Mouse (Mus musculus) CD4-positive, CD25-positive, alpha-beta regulatory T cell, adult 2 months (primary cell): Measurements from ENCODE around the gene F830045P16Rik.
"Not testable (repeated sequence)": the region's sequence is repeated elsewhere in the genome, so short reads cannot be mapped to it uniquely, and the experiment has no call there.

ENCODE experiments used
- DNase-seq: peaks from one replicate; pipeline ENCODE4 v3.0.0-alpha.2; 2012; ENCODE audit warnings: low read depth, low spot score

Gene F830045P16Rik

DNA sequence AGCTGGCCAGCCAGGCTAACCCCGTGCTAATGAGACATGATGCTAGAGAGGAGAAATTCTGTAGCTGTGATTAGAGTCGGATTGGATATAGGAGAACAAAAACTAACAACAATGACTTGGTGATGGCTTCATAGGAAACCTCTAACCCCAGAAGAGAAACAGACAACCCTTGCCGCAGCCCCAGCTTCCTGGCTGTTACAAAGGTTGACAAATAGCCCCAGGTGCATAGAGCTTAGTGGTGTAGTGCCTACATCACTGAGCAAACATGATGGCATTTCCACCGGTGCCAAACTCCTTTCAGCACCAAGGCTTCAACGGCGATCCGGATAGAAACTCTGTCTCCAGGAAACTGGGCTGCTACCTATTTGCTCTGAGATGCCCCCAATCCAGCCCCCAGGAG lies 9.2 kb upstream of the F830045P16Rik start:
- no peak for DNase-seq

DNA sequence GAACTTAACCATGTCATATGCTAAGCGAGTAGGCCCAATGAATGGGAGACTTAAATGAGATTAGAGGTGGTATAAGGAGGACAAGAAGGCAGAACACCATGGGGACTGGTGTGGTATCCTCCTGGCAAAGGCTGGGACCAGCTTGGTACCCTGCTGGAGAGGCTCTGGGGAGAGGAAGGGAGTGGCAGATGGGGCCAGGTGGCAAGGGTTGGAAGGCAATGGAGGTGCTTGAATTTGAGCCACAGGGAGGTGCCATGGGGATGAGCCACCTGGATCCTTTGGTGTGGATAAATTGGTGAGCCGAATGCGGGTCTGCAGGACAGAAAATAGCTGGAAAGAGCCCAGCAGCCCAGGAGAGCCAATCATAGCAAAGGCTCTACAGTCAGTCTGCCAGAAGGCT lies 8.5 kb upstream of the F830045P16Rik start:
- DNase-seq = no peak

DNA sequence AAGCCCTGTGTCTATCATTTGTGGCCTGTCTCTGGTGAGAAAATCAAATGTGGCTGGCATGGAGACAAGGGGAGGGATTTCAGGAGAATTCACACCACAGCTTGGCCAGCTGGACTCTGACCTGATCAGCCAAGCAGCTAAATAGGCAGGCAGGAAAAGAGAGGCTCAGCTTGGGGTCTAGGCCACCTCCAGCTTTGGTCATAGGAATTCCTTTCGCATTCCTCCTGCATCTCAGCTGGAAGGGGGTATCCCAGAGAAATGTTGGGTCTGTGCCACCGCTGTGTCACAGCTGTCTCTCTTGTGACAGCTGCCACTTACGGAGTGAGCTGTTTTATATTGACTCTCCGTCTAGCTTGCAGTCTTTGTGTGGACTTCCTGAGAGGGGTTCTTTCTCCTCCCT lies 8.0 kb upstream of the F830045P16Rik start:
- DNase-seq = no peak

DNA sequence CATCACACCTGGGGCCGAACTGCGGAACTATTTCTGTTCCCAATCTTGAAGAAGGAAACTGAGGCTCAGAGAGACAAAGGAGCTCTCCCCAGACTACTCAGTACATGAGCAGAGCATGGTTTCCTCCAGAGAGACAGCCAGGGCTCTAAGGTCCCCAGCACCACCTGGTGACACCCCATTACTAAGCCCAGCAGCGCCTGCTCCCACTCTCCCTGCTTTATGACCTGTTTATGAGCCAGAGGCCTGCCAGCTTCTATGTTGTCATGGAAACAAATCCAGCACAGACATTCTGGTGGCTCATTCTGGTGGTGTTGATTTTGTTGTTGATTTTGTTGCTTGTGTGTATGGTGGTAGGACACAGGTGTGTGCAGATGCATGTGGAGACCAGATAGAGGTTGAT lies 3.6 kb upstream of the F830045P16Rik start:
- no peak for DNase-seq

DNA sequence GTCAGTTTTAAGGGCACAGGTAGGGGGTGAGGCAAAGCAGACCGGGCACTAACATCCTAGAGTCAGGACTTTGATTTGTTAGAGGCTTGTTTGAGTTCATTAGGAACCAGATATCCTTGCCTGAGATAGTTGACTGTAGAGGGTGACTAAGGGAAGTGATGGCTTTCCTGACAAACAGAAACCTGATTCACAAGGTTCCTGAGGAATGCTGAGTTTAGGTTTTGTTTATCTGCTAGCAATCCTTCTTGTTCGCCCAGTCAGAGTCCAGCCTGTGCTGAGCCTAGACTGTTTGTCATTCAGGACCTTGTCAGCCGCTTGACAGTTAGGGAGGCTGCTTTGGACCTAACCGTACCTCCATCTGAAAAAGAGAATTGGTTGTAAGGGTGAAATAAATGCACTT lies 2.8 kb upstream of the F830045P16Rik start:
- DNase-seq = no peak

DNA sequence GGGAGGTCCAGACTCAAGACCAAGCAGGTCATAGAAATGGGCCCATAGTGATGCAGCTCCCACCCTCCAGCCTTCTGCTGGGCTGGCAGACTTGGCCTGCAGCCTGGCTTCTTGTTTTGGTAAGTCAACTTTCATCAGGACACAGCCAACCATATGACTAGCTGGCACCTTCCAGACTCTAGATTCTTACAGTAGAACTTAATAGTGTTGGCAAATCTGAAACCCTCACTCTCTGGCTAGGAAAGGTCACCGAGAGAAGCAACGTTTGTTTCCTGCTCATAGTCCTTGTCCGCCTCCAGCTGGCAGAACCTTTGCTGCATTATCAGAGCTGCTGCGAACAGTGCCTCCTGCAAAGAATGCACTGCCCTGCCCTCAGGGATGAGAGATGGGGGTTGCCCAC lies 1.5 kb upstream of the F830045P16Rik start:
- DNase-seq = no peak

DNA sequence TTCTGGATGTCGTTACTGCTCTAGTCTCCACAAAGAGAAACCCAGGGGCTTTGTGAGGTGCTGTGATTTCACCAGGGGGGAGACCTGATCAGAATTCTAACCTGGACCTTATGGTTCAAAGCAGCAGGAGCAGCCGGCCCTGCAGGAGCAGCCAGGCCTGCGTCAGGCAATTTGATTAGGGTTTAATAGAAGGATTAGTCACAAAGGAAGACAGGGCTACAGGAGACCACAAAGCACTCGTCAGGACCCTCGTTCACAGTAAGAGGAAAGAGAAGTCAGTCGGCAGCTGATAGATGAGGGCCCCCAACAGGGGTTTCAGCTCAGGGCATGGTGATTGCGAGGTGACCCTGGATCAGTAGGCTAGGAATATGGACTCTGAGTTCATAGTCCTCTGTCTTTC lies 958 bp upstream of the F830045P16Rik start:
- no peak for DNase-seq

DNA sequence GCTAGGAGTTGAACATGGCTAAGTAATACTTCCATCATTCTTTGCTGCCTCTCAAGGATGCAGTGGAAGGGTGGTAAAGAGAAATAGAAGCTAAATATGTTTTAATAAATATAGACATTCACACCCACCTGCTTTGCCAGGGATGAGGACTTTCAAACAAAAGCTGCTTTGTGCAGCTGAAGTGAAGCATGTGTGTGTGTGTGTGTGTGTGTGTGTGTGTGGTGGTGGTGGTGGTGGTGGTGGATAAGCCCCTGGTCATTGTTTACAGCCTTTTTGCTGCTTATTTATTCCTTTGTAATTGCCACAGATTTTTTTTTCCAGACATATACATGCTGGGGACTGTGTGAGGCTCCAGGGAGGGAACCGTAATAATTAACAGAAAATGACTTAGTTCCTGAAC lies 524 bp upstream of the F830045P16Rik start:
- no peak for DNase-seq

DNA sequence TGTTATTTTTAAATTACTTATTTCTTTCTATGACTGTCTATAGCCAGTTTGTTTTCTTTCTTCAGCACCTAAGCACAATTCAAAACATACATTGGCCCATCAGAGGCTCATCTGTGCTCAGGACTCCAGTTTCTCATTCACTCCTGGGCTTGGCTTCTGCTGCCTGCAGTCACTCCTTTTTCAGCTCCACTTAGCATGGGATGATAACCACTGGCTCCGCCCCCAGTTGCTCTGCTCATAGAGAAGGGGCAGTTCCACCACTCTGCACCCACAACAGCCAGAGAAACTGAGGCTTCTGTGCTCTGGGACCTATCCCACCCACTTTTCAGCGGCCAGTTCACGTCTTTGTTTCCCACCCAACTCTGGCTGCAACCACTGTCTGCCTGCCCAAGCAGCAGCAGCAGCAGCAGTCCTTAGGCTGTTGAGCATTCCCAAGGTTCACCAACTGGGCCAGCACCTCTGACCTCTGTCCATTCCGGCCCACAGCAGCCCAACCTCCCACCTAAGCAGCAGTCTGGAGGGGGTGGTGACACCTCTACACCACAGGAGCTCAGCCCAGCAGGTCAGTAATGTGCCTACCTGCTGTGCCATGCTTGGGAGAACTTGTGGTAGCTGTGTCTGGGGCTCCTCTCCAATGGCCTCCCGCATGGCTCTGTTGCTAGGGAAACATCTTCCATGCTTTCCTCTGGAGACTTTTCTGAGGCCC lies 1.4 kb downstream of the F830045P16Rik start:
- no peak for DNase-seq

DNA sequence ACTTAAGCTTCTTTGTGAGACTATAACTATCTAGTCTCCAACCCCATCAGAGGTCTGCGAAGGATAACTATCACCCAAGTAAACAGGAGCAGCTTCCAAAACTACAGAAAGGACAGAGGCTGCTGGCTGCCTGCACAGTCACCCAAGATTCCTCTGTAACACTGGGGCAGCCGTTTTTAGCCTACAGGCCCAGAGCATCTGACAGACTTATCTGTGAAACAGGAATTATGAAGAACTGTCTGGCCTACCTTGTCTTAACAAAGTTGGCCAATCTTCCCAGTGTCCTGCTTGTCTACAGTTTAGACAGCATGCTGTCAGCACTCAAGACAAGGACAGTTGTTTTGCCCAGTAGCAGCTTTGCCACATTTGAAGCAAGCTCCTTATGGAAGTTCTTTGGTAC lies 4.5 kb downstream of the F830045P16Rik start:
- DNase-seq = no peak

DNA sequence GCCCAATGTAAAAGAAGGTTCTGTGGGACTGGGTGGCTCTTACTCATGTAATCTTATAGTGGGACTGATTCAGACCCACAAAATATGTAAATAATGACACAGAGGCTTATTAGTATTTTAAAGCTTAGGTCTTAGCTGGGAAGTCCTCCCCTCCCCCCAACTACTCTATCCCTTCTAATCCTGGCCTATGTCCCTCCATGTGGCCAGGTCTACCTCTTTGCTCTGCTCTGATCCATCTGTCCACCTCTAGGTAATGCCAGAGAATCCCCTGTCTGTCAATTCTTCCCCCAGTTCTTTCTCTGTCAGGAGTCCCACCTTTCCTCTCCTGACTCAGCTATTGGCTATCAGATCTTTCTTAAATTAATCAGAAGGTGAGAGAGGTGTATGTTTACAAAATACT lies 5.3 kb downstream of the F830045P16Rik start:
- DNase-seq = no peak

DNA sequence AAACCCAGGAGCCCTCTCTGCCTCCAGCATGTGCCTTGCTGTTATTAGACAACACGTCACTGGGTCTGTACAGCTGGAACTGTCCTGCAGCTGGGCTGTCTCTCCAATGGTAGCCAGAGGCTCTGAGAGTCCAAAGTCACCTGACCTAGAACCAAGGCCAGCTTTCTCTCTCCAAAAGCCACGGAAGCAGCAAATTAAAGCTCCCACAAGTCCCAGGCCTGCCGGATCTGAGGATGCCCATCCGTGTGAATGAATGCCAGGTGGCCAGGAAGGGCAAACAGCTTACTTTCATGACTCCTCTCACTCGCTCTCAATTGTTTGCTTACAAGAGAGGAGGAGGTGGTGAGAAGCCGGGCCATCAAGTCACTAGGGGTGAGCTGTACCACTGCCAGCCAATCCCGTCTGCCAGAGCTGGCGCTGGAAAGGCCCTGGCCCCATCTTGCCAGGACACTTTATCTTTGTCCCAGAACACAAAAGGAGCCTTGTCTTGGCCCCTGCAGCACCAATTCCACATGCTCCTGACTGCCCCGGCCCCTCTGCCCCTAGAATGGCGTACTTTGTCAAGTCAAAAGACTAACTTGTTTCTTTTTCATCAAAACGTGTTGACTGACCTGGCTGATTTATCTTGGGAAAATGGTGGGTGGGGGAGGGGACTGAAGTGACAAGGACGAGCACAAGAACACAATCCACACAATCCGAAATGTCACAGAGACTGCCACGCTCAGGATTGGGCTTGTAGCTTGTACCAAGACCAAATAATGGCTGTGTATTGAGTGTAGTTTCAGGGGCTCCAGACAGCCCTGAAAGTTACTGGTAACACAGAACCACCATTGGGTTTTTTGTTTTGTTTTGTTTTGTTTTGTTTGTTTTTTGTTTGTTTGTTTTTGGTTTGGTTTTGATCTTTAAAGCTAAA lies 6.8 kb downstream of the F830045P16Rik start:
- DNase-seq = no peak

DNA sequence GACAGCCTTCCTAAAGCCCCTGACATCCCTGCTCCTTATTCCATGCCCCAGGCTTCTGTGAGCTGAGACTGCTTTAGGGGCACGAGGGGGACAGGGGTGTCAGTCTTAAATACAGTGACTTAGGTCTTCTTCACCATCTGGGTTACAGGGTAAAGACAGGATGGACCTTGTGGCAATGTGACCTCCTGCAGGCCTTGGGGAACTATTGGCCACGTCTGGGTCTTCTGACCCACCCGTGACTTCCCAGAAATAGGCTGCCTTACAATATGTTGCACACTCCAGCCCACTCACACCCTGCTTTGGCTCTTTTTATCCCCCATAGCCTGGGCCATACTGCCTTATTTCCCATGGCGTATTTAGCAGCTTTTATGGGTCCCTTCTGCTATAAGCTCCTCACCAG lies 8.5 kb downstream of the F830045P16Rik start:
- DNase-seq = no peak

DNA sequence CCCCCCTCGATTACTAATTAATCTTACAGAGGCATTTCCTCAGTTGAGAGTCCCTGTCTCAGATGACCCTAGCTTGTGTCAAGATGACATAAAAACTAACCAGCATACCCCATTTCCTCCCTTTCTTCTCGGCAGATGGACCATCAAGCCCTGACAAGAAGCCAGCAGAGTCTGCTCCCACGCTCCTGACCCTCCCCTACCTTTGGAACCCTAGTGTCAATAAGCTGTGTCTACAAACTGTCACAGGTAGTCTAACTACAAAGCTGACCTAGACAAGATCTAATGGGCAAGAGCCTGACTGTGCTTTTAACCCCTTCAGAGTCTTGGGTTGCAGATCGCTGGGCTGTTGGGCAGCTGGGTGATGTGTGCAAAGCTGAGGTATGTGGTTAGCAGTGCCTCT lies 10.1 kb downstream of the F830045P16Rik start:
- DNase-seq = no peak

DNA sequence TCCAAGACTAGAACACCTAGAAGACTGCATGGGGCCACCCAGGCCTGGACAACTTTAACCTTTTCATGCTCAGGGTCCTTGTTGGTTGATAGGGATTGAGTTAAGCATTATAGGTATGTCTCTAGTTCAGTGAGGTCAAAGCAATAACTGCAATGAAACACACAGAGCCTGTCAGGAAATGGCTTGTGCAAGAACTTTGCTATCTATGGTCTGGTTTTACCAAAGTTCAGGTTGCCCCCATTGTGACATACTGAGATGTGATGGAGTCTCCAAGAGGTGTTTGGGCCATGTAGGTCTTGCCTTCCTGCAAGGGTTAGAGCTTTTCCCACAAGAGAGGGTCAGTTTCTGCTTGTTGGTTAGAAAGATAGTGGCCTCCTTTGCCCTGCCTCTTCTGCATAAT lies 10.8 kb downstream of the F830045P16Rik start:
- DNase-seq = no peak

DNA sequence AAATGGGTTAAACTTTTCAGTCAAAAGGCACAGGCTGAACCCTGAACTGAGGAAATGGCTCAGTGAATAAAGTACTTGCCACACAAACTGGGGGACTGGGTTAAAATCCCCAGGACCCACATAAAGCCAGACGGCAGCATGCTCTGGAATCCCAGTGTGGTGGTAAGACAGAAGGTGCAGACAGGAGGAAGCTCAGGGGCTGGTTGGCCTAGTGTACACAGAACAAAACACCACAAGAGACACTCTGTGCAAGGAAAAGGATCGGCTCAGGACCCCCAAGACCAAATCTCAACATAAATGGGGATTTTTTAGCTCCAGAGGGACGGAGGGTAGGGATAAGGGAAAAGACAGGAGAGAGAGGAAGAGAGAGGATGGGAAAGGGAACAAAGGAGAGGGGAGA lies 17.9 kb downstream of the F830045P16Rik start:
- DNase-seq = no peak

DNA sequence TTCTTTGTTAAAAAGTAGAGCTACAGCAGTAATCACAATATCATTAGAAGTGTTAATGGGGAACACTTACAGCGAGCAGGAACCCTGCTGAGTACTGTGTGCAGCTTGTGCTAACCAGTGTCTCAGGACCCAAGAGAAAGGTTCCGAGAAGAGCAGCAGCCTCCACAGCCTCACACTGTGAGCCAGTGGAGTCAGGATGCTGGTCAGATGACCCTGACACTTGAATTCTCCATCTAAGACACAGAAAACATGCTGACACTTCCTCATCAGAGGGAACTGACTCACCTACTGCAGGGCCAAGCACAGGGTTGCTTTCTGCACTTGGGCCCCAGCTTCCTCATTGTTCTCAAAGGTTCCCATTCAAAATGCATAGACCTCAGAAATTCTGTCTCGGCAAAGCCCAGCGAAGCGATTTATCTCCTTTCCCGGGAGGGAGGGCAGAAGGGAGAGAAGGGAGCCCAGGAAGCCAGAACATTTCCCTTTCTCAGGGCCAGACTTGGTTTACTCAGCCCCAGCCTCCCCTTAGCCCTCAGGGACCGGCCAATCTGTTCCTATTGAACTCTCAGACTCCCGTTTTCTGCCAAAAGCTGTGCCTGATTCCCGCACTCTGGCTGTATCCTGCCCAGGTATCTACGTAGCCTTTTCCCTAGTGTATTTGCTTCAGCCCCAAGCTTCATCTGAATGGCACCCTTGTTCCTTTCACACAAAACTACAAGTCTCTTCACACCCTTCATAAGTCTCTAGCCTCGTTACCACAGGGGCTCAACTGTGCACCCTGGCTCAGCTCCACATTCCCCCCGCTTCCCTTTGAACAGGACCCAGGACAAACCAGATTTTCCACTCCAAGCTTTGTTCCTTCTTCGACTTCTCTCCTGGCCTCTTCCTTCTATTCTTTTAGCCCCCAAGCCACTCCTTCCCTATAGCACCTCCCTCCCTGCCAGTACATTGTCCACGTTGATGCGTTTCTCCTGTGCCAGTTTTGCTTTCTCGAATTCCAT lies 21.2 kb downstream of the F830045P16Rik start:
- DNase-seq = no peak

DNA sequence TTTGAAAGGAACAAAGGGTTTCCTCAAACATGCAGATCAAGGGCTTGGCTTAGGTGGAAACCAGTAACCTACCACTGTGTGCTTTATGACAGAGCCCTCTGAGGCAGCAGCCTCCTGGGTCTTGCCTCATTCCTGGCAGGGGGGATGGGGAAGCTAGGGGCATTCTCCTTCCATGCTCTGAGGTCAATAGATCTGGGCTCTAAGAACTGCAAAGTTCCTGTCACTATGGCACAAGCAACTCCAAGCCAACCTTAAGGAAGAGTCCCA lies 22.1 kb downstream of the F830045P16Rik start:
- no peak for DNase-seq

DNA sequence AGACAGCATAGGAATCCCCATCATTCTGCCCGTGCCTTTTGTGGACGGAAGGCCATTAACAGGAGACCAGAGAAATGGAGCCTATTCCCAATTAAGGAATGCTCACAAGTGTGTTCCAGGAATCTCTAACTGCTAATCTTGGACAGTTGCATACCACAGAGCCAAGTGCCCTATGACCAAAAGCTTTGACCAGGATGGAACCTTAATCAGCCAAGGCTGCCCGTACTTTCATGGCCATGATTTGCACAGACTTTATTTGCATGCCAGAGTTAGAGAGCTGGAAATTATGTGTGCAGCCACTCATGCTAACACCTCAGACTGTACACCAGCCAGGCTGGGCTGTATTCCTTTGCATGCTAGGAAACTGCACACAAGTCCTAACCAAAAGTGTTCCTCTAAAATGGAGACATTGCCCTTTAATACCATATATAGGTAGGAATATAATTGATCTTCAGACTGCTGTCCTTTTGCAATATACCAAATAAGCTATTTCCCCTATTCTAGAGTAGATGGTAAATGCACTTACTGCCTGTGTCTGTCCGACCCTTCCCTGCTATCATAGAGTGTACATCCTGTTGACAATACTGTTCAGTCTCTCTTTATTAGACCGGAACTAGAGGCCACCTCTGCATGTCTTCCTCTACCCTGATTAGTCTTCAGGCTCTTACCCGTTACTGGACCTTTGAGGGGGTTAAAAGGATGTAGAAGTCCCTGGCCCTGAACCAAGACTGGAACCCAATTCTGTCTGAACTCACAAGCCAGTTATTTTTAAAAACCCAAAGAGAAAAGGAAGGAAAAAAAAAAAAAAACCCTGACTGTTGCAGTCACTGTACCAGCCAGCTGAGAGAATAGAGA lies 22.6 kb downstream of the F830045P16Rik start:
- DNase-seq = no peak

DNA sequence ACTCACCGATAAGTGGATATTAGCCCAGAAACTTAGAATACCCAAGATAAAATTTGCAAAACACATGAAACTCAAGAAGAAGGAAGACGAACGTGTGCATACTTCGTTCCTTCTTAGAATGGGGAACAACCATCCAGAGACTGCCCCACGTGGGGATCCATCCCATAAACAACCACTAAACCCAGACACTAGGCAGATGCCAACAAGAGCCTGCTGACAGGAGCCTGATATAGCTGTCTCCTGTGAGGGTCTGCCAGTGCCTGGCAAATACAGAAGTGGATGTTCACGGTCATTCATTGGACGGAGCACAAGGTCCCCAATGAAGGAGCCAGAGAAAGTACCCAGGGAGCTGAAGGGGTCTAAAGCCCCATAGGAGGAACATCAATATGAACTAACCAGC lies 24.3 kb downstream of the F830045P16Rik start:
- DNase-seq = not testable (repeated sequence)

DNA sequence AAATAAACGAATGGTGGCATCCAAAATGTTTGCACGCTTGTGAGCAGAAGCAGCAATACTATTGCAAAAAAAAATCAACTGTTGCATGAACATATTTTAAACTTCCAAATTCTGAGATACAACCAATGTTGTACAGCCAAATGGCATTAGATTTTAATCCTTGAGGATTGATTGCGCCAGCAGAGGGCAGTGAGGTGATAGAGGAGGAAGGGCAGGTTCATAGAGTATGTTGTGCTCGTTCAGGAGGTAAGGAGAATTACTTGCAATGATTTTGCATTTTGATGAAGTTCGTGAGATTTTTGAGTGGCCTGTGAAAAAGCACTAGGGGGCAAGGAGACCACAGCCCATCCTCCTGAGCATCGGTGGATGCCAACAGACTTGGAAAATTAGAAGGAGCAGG lies 33.8 kb downstream of the F830045P16Rik start:
- DNase-seq = no peak
